Mouse (Mus musculus) embryonic fibroblast, embryonic 13.5 days (primary cell): Measurements from ENCODE around the gene Cpt2. TPM values are rescaled to one million over a fixed set of nuclear protein-coding genes. Genes with fewer than 3 reads are reported as not detected.

Experiments used
- H3K27ac ChIP-seq: 2 replicates; pipeline ENCODE4 v1.5.1; 2012; ENCODE audit warnings: low read length, control low read depth, inconsistent platforms; ENCODE audit not compliant: insufficient read depth
- H3K4me1 ChIP-seq: 2 replicates; pipeline ENCODE4 v1.6.1; 2011; ENCODE audit warnings: low read length; ENCODE audit not compliant: control insufficient read depth, insufficient read depth
- H3K4me3 ChIP-seq: 2 replicates; pipeline ENCODE4 v1.5.1; 2011; ENCODE audit warnings: mild to moderate bottlenecking, control low read depth, low read length; ENCODE audit not compliant: insufficient read depth
- CTCF ChIP-seq: IDR thresholded peaks from 2 replicates; pipeline ENCODE4 v1.5.1; 2011; ENCODE audit warnings: mild to moderate bottlenecking, control low read depth, low read length, moderate library complexity, borderline replicate concordance; ENCODE audit not compliant: insufficient read depth
- POLR2A ChIP-seq: IDR thresholded peaks from 2 replicates; pipeline ENCODE4 v1.6.1; 2011; ENCODE audit warnings: low read depth, mild to moderate bottlenecking, control low read depth, low read length, moderate library complexity
- polyA plus RNA-seq: library from polyadenylated mRNA; stranded (reverse); fragments of >200 nt; gene quantifications from 2 replicates; pipeline ENCODE4 v1.2.4, GENCODE M21; 2011; ENCODE audit warnings: low read depth; ENCODE audit not compliant: missing spikeins, insufficient read length

Cpt2 gene
- polyA plus RNA-seq, 1 experiment, result 51.8 TPM

DNA sequence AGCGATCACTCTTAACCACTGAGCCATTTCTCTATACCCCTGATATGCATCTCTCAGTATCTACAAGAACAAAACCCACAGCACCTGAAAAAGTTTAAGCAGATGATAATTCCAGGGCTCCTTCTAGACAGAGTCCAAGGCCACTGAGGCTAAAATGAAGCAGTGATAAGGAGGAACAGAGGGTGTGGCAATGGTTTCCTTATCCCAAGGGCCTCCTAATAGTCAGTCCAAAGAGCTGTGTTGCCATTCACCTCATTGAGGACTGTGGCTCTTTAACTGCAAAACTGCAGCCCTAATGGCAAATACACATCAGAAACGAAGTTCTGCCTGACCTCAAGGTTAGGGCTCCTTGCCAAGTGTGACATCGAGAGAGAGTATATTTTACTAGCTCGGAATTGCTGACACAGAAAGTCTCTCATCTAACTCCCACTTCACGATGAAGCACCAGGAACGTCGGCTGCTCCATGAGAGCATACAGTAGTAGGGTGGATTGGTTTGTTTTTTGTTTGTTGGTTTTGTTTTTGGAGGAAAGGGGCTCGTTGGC is 2.2 kb downstream of the Cpt2 start:
- Histone ChIP-seq H3K27ac (no peak overlapping the region), H3K4me1 (no peaks in the 10 kb centered on the region), H3K4me3 (no peak overlapping the region)
- TF ChIP-seq POLR2A (no peak), CTCF (no peak)

DNA sequence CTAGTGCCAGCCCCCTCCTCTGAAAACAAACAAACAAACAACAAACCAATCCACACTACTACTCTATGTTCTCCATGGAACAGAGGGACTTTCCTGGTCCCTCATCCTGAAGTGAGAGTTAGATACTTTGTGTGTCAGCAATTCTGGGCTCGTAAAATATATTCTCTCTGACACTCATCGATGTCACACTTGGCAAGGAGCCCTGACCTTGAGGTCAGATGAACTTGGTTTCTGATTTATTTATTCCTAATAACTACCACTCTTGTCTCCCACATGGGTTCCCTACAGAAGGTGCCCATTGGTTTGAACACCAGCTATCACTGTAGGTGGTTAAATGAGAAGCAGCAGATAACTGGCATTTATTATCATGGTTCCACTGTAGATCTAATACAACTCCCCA is 3.1 kb downstream of the Cpt2 start:
- H3K4me1 ChIP-seq, result no peaks in the 10 kb centered on the region
- TF ChIP-seq POLR2A (no peak), CTCF (no peak)
- no peak overlapping the region for H3K27ac ChIP-seq
- no peak overlapping the region for H3K4me3 ChIP-seq

DNA sequence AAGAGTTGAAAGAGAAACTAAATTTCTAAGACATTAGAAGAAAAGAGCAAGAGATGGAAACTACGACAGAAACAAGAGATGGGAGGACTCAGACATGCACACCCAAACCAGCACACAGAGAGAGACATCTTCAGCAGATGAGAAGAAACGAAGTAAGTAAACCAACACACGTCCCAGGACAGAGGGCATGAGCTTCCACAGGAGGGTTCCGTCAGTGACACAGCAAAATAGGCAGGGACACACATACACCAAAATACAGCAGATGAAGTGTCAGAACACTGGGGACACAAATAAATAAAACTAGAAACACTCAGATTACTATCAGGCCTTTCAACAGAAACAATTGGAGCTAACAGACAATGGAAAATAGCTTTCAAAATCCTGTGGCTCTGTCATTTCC is 13.4 kb downstream of the Cpt2 start:
- Histone ChIP-seq H3K4me1 (no peaks in the 10 kb centered on the region), H3K4me3 (no peak overlapping the region), H3K27ac (no peak overlapping the region)
- TF ChIP-seq POLR2A (no peak), CTCF (no peak)

DNA sequence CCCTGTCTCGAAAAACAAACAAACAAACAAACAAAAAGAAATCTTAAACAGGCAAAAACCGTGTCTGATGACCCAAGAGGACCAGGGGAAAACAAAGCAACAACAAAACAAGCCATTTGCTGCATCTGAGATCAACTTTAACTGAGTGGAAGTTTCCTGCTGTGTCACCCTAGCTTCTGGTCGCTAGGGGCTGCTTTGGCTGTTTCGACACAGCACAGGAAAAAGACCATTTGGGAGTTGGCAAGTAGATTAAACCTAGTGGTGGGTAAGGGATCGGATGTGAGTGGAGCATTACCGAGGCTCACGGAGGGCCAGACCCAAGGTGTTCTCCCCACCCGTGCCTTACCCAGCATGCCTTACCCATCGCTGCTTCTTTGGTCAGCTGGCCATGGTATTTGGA is 16.8 kb downstream of the Cpt2 start:
- Histone ChIP-seq H3K4me3 (no peak overlapping the region), H3K4me1 (no peaks in the 10 kb centered on the region), H3K27ac (no peak overlapping the region)
- TF ChIP-seq CTCF, result no peak
- TF ChIP-seq POLR2A, result no peak

DNA sequence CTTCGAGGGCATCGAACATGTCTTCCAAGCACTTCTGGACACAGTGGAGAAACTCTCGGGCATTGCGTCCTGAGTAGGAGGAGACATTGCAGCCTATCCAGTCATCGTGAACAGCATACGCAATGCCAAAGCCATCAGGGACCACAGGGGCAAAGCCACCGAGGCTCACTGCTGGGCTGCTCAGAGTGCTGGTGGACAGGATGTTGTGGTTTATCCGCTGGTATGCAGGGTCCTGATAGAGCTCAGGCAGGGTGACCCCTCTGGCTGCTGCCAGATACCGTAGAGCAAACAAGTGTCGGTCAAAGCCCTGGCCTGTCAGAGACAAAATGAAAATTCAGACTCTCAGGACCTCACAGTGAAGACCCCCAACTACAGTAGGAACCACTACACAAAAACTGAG is 19.2 kb downstream of the Cpt2 start:
- Histone ChIP-seq H3K27ac (no peak overlapping the region), H3K4me1 (no peaks in the 10 kb centered on the region), H3K4me3 (no peak overlapping the region)
- no peak for TF ChIP-seq POLR2A
- TF ChIP-seq CTCF, result no peak

DNA sequence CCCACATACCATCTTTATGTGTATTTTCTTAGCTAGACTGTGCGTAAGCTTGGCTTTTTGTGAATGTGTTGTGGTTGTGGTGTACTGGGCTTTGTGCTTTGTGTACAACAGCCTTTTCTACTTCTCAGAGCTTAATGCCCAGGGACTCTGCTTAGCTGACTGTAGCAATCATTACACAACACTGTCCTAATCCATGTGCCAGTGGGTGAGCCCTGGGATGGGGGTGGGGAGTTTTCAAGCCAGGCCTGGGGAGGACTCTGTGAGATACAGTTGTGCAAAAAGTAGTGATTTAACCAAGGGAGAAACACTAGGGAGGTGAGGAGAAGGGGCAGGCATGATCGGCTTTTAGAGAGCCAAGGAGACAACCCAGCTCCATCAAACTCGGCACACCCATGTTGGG is 23.2 kb downstream of the Cpt2 start:
- TF ChIP-seq POLR2A (no peak), CTCF (no peak)
- Histone ChIP-seq H3K4me1 (no peaks in the 10 kb centered on the region), H3K4me3 (no peak overlapping the region), H3K27ac (no peak overlapping the region)

DNA sequence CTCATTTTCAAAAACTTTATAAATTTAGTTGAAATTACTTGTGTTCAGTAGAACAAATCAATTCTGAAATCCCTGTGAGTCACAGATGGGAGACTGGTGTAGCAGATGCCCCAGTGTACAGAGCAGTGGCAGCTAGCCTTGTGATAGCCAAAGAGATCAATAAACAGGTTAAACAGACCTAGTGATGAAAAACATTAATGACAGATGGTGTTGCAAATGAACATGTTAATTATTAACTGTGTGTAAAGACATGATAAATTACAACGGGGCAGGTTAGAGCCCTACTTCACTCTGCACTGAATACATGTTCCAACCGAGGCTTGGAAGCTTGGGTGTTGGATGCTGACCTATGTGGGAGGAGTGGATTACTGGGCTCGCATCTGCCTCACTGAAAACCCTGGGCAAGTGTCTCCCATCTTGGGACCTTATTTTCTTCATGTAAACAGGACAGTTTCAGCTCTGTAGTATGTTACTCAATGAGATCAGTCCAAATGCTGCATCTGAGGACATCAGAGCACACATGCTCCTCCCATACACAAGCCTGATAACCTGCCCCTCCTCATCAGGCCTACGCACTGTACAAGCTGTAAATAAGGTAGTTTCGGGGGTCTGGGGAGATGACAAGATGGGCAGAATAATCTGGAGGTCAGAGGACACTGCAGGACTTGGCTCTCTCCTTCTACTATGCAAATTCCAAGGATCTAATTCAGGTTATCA is 24.0 kb downstream of the Cpt2 start:
- Histone ChIP-seq H3K4me3 (no peak overlapping the region), H3K27ac (no peak overlapping the region), H3K4me1 (no peaks in the 10 kb centered on the region)
- TF ChIP-seq POLR2A, result no peak
- no peak for TF ChIP-seq CTCF

DNA sequence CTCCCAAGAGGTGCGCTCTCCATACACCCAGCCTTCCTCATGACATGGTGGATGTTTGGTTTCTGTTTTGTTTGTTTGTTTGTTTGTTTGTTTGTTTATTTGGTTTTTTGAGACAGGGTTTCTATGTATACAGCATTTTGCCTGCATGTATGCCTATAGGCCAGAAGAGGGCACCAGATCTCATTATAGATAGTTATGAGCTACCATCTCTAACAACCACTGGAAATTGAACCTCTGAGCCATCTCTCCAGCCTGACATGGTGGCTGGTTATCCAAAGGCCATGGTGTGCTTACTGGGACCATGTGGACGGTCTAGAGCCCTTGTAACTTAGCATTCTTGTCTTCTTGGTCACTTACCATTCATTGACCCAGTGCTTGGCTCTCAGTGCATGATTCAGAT is 30.7 kb downstream of the Cpt2 start:
- H3K27ac ChIP-seq, result no peak overlapping the region
- no peak overlapping the region for H3K4me3 ChIP-seq
- TF ChIP-seq CTCF (no peak), POLR2A (no peak)
- H3K4me1 ChIP-seq, result 0 out of 2 replicates have a peak, but pooled peaks cover 2% of the 10 kb centered on the region

DNA sequence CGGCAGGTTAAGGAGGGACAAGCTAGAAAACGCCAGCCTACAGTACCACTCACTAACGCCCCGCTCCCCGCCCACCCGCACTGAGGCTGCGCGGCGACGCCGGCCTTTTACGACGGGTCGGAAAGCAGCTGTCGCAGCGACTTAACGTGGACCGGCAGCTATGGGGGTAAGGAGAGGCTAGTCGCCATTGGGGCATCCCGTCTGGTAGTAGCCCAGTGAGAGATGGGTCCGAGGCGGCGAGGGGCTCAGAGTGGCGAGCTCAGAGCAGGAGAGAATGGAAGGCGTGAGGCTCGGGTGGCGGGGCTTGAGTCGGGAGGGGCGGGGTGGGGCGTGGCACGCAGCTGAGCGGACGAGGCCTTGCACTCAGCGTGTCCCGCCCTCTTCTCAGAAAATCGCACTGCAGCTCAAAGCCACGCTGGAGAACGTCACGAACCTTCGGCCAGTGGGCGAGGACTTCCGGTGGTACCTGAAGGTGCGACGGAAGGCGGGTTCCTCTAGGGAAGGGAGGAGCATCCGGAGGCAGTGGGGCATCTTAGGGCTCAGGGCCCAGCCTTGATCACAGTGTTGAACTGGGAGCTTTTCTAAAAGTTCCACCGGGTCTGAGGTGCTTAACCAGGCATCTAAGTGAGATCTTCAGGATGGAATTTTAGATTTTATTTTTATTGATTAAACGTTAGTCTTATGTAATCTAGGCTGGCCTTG is 33.5 kb downstream of the Cpt2 start, which contains the start of gene 0610037L13Rik:
Gene 0610037L13Rik, plus strand, starts transcription at position 83 of the 702 bp plus-strand sequence.
- Histone ChIP-seq H3K4me1 (0 out of 2 replicates have a peak, but pooled peaks cover 2% of the 10 kb centered on the region), H3K4me3 (peak within 1 kb of the TSS; percentile 54), H3K27ac (peak within 1 kb of the TSS; percentile 79)
- no peak for TF ChIP-seq CTCF
- peak; percentile 83 for TF ChIP-seq POLR2A

DNA sequence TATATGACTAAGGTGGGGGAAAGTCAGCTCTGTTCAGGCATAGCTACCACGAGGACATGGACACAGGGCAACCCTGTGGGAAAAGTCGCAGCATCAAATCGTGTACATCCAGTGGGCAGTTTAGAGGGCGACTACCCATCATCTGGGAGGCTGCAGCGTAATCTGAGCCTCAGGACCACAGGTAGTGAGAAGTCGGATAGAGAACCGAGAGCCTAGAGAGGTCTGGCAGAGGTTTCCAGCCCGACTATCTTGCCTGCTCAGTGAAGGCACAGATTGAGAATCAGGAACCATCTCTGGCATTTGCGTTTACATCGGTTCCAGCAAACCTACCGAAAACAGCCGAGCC is 34.1 kb downstream of the Cpt2 start:
- Histone ChIP-seq H3K27ac (peak overlapping the region; percentile 15; the same call in 1 of the 2 replicates), H3K4me3 (peak overlapping the region; percentile 54), H3K4me1 (0 out of 2 replicates have a peak, but pooled peaks cover 2% of the 10 kb centered on the region)
- TF ChIP-seq POLR2A, result peak; percentile 87
- TF ChIP-seq CTCF, result no peak

DNA sequence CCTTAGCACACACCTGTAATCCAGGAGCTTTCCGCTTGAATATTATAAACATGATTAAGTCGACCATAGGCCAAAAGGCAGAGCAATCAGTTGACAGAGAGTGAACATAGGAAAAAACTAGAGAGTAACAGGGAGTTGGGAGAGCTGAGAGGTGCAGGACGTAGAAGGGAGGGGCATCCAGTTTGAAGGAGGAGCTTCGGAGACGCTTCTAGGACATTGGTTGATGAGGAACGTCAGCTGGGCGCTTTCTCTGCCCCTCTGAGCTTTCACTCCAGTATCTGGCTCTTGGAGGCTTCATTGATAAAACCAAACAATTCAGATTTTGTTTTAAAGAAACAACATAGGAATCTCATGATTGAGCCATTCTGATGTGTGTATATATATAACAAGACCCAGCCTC is 37.0 kb downstream of the Cpt2 start:
- H3K4me1 ChIP-seq, result peaks cover 2% of the 10 kb centered on the region; the same call in 1 of the 2 replicates
- H3K27ac ChIP-seq, result no peak overlapping the region
- H3K4me3 ChIP-seq, result no peak overlapping the region
- TF ChIP-seq CTCF, result no peak
- no peak for TF ChIP-seq POLR2A
